Mouse (Mus musculus): Measurements from ENCODE around the gene Elovl5. TPM values are rescaled to one million over a fixed set of nuclear protein-coding genes. Genes with fewer than 3 reads are reported as not detected.

Elovl5 gene
- polyA plus RNA-seq, 1 experiment from 2014 or later = 106 TPM

DNA sequence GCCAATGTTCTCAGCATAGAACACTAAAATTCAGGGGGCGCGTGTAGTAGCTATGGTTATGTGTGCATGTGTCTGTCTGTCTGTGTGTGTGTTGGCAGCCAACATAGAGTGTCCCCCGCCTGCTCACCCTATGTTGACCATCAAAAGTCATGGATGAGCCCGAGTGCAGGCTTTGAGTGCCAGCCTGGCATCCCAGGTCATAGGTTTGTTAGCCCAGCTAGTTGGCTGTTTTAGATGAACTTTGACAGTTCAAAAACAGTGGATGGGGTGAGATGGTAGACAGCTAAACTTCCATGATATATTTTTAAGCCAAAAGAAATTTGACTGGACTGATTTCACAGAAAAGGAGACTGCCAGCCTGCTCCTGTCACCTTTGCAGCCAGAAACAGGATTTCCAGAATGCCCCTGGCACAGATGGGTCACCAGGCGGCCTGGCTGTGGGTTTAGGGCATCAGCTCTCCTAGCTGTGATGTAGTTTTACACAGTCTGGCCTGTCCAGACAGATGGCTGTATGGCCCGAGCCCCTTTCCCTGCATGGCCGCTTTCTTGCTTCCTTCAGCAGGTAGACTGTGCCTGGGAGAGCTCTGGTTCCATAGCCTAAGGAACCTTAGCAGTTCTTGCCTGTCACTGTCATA is 33.8 kb downstream of the Elovl5 start:
- WGBS = 87% methylated on average over 7 of the region's 7 CpGs
- no peak overlapping the region for H3K4me3 ChIP-seq (ENCODE audit: low read depth, low read length)
- no peak for ATAC-seq (replicated peaks; ENCODE audit: insufficient number of reproducible peaks, low FRiP score, low TSS enrichment, low read depth)
- no peak for DNase-seq (ENCODE audit: low spot score)
- no peaks in the 10 kb centered on the region for H3K4me1 ChIP-seq (ENCODE audit: control insufficient read depth, insufficient read depth, low read length)
- H3K9me3 ChIP-seq (replicated peaks; ENCODE audit: control insufficient read depth, low read length) = no peaks in the 10 kb centered on the region
- no peak overlapping the region for H3K9ac ChIP-seq (replicated peaks; ENCODE audit: low read length)
- no peak overlapping the region for H3K4me2 ChIP-seq (ENCODE audit: low read depth, low read length)
- no peak overlapping the region for H3K27ac ChIP-seq (replicated peaks; ENCODE audit: low read depth, low read length)
- H3K36me3 ChIP-seq (replicated peaks; ENCODE audit: control insufficient read depth, insufficient read depth, low read depth, low read length) = no peaks in the 10 kb centered on the region
- H3K27me3 ChIP-seq (ENCODE audit: control insufficient read depth, insufficient read depth, low read length) = no peaks in the 10 kb centered on the region

DNA sequence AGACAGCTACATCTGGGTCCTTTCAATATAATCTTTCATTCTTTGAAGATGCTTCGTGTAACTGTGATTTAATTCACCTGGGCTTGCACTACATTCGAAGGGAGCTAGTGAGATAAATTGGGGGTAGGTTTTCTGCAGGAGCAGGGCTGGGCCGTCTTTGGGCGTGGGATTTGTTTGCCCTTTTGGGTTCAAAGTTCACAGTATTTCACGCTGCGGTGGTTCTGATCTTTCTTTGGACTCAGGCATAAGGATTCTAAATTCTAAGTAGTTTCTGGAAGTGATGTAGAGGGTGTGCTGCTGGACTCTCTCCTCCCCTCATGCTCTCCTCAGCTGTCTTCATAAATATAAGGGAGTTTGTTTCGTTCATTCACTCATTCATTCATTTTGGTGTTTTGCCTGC is 34.8 kb downstream of the Elovl5 start:
- ATAC-seq (replicated peaks; ENCODE audit: insufficient number of reproducible peaks, low FRiP score, low TSS enrichment, low read depth) (no peak), DNase-seq (ENCODE audit: low spot score) (no peak)
- H3K4me3 ChIP-seq (ENCODE audit: low read depth, low read length) = no peak overlapping the region
- H3K9ac ChIP-seq (replicated peaks; ENCODE audit: low read length) = no peak overlapping the region
- H3K4me2 ChIP-seq (ENCODE audit: low read depth, low read length) = no peak overlapping the region
- 75% methylated on average over 7 of the region's 7 CpGs for WGBS
- no peaks in the 10 kb centered on the region for H3K4me1 ChIP-seq (ENCODE audit: control insufficient read depth, insufficient read depth, low read length)
- no peaks in the 10 kb centered on the region for H3K27me3 ChIP-seq (ENCODE audit: control insufficient read depth, insufficient read depth, low read length)
- H3K27ac ChIP-seq (replicated peaks; ENCODE audit: low read depth, low read length) = no peak overlapping the region
- no peaks in the 10 kb centered on the region for H3K36me3 ChIP-seq (replicated peaks; ENCODE audit: control insufficient read depth, insufficient read depth, low read depth, low read length)
- H3K9me3 ChIP-seq (replicated peaks; ENCODE audit: control insufficient read depth, low read length) = no peaks in the 10 kb centered on the region

GRCm38 (mm10) chr9:77953053-77953452 is 35.9 kb downstream of the Elovl5 start:
- 84% methylated on average over 8 of the region's 8 CpGs for WGBS
- no peak for ATAC-seq (replicated peaks; ENCODE audit: insufficient number of reproducible peaks, low FRiP score, low TSS enrichment, low read depth)
- Histone ChIP-seq H3K4me2 (ENCODE audit: low read depth, low read length) (no peak overlapping the region), H3K4me3 (ENCODE audit: low read depth, low read length) (no peak overlapping the region), H3K9ac (replicated peaks; ENCODE audit: low read length) (no peak overlapping the region), H3K27ac (replicated peaks; ENCODE audit: low read depth, low read length) (no peak overlapping the region), H3K27me3 (ENCODE audit: control insufficient read depth, insufficient read depth, low read length) (no peaks in the 10 kb centered on the region), H3K4me1 (ENCODE audit: control insufficient read depth, insufficient read depth, low read length) (no peaks in the 10 kb centered on the region), H3K36me3 (replicated peaks; ENCODE audit: control insufficient read depth, insufficient read depth, low read depth, low read length) (no peaks in the 10 kb centered on the region), H3K9me3 (replicated peaks; ENCODE audit: control insufficient read depth, low read length) (no peaks in the 10 kb centered on the region)
- DNase-seq (ENCODE audit: low spot score) = no peak

- no peak overlapping the region for H3K27ac ChIP-seq (replicated peaks; ENCODE audit: low read depth, low read length)
- WGBS = 84% methylated on average over 7 of the region's 7 CpGs
Observed at GRCm38 (mm10) chr9:77954496-77954895, 37.3 kb downstream of the Elovl5 start.

GRCm38 (mm10) chr9:77954981-77955380 is 37.8 kb downstream of the Elovl5 start:
- Histone ChIP-seq H3K4me1 (ENCODE audit: control insufficient read depth, insufficient read depth, low read length) (no peaks in the 10 kb centered on the region), H3K36me3 (replicated peaks; ENCODE audit: control insufficient read depth, insufficient read depth, low read depth, low read length) (no peaks in the 10 kb centered on the region), H3K27me3 (ENCODE audit: control insufficient read depth, insufficient read depth, low read length) (no peaks in the 10 kb centered on the region), H3K4me2 (ENCODE audit: low read depth, low read length) (no peak overlapping the region), H3K9ac (replicated peaks; ENCODE audit: low read length) (no peak overlapping the region), H3K9me3 (replicated peaks; ENCODE audit: control insufficient read depth, low read length) (no peaks in the 10 kb centered on the region), H3K4me3 (ENCODE audit: low read depth, low read length) (no peak overlapping the region), H3K27ac (replicated peaks; ENCODE audit: low read depth, low read length) (no peak overlapping the region)
- ATAC-seq (replicated peaks; ENCODE audit: insufficient number of reproducible peaks, low FRiP score, low TSS enrichment, low read depth) = no peak
- WGBS = 91% methylated on average over 3 of the region's 3 CpGs
- no peak for DNase-seq (ENCODE audit: low spot score)

More at GRCm38 (mm10) chr9:77954496-77954895, 37.3 kb downstream of the Elovl5 start:
- ATAC-seq (replicated peaks; ENCODE audit: insufficient number of reproducible peaks, low FRiP score, low TSS enrichment, low read depth) (no peak), DNase-seq (ENCODE audit: low spot score) (no peak)
- Histone ChIP-seq H3K9me3 (replicated peaks; ENCODE audit: control insufficient read depth, low read length) (no peaks in the 10 kb centered on the region), H3K4me1 (ENCODE audit: control insufficient read depth, insufficient read depth, low read length) (no peaks in the 10 kb centered on the region), H3K4me2 (ENCODE audit: low read depth, low read length) (no peak overlapping the region), H3K9ac (replicated peaks; ENCODE audit: low read length) (no peak overlapping the region), H3K36me3 (replicated peaks; ENCODE audit: control insufficient read depth, insufficient read depth, low read depth, low read length) (no peaks in the 10 kb centered on the region), H3K4me3 (ENCODE audit: low read depth, low read length) (no peak overlapping the region), H3K27me3 (ENCODE audit: control insufficient read depth, insufficient read depth, low read length) (no peaks in the 10 kb centered on the region)

DNA sequence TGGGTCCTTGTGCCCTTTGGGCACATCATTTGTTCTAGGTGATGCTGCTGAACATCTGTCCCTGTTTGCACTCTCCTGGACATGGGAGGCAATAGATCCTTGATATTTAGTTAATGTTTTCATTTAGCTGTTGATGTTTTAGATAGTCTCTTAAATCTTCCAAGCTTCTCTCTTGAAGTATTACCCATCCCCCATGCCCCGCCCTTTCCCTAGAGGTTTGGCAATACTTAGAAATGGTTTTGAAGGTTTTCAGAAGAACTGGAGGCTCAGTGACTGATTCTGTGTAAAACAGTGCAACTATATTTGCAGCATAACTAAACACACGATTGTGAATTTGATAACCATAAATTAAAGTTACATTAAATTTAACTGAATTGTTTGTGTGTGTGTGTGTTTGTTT is 38.3 kb downstream of the Elovl5 start:
- H3K4me3 ChIP-seq (ENCODE audit: low read depth, low read length) = no peak overlapping the region
- no peak overlapping the region for H3K4me2 ChIP-seq (ENCODE audit: low read depth, low read length)
- H3K9me3 ChIP-seq (replicated peaks; ENCODE audit: control insufficient read depth, low read length) = no peaks in the 10 kb centered on the region
- no peak overlapping the region for H3K27ac ChIP-seq (replicated peaks; ENCODE audit: low read depth, low read length)
- DNase-seq (ENCODE audit: low spot score) (no peak), ATAC-seq (replicated peaks; ENCODE audit: insufficient number of reproducible peaks, low FRiP score, low TSS enrichment, low read depth) (no peak)
- WGBS = 89% methylated on average over 2 of the region's 2 CpGs
- H3K9ac ChIP-seq (replicated peaks; ENCODE audit: low read length) = no peak overlapping the region
- no peaks in the 10 kb centered on the region for H3K4me1 ChIP-seq (ENCODE audit: control insufficient read depth, insufficient read depth, low read length)
- no peaks in the 10 kb centered on the region for H3K36me3 ChIP-seq (replicated peaks; ENCODE audit: control insufficient read depth, insufficient read depth, low read depth, low read length)
- H3K27me3 ChIP-seq (ENCODE audit: control insufficient read depth, insufficient read depth, low read length) = no peaks in the 10 kb centered on the region

- Histone ChIP-seq H3K4me1 (ENCODE audit: control insufficient read depth, insufficient read depth, low read length) (no peaks in the 10 kb centered on the region), H3K4me2 (ENCODE audit: low read depth, low read length) (no peak overlapping the region), H3K9me3 (replicated peaks; ENCODE audit: control insufficient read depth, low read length) (no peaks in the 10 kb centered on the region), H3K27me3 (ENCODE audit: control insufficient read depth, insufficient read depth, low read length) (no peaks in the 10 kb centered on the region), H3K36me3 (replicated peaks; ENCODE audit: control insufficient read depth, insufficient read depth, low read depth, low read length) (no peaks in the 10 kb centered on the region), H3K27ac (replicated peaks; ENCODE audit: low read depth, low read length) (no peak overlapping the region), H3K9ac (replicated peaks; ENCODE audit: low read length) (no peak overlapping the region), H3K4me3 (ENCODE audit: low read depth, low read length) (no peak overlapping the region)
- ATAC-seq (replicated peaks; ENCODE audit: insufficient number of reproducible peaks, low FRiP score, low TSS enrichment, low read depth) (no peak), DNase-seq (ENCODE audit: low spot score) (no peak)
- 88% methylated on average over 8 of the region's 8 CpGs for WGBS
Observed at GRCm38 (mm10) chr9:77955964-77956363, 38.8 kb downstream of the Elovl5 start.

GRCm38 (mm10) chr9:77958327-77958726 is 41.2 kb downstream of the Elovl5 start:
- Histone ChIP-seq H3K4me2 (ENCODE audit: low read depth, low read length) (no peak overlapping the region), H3K36me3 (replicated peaks; ENCODE audit: control insufficient read depth, insufficient read depth, low read depth, low read length) (no peaks in the 10 kb centered on the region), H3K9me3 (replicated peaks; ENCODE audit: control insufficient read depth, low read length) (no peaks in the 10 kb centered on the region), H3K4me1 (ENCODE audit: control insufficient read depth, insufficient read depth, low read length) (no peaks in the 10 kb centered on the region), H3K9ac (replicated peaks; ENCODE audit: low read length) (no peak overlapping the region), H3K27ac (replicated peaks; ENCODE audit: low read depth, low read length) (no peak overlapping the region), H3K27me3 (ENCODE audit: control insufficient read depth, insufficient read depth, low read length) (no peaks in the 10 kb centered on the region), H3K4me3 (ENCODE audit: low read depth, low read length) (no peak overlapping the region)
- no peak for ATAC-seq (replicated peaks; ENCODE audit: insufficient number of reproducible peaks, low FRiP score, low TSS enrichment, low read depth)
- DNase-seq (ENCODE audit: low spot score) = no peak
- WGBS = 88% methylated on average over 7 of the region's 7 CpGs

All from embryonic facial prominence, embryonic 11.5 days (tissue).